Mouse (Mus musculus) E14TG2a.4 (cell line): ENCODE data around the gene S100a8.

Experiments
- CTCF ChIP-seq: conservative IDR thresholded peaks from 2 replicates; pipeline ENCODE4 v1.5.1; 2014; ENCODE audit warnings: low read length
- POU5F1 ChIP-seq: IDR thresholded peaks from 2 replicates; pipeline ENCODE4 v1.6.1; 2014; ENCODE audit warnings: low read length, borderline replicate concordance

GRCm38 (mm10) chr3:90657405-90657804 lies 11.4 kb upstream of the S100a8 start:
- TF ChIP-seq CTCF (peak; percentile 43), POU5F1 (no peak)
